Mouse (Mus musculus): ENCODE results near the gene Mrpl30. TPM values are rescaled to one million over a fixed set of nuclear protein-coding genes. Genes with fewer than 3 reads are reported as not detected.

The Mrpl30 gene
- polyA plus RNA-seq, 1 experiment = 142 TPM

GRCm38 (mm10) chr1:37925971-37926370 lies 35.7 kb downstream of the Mrpl30 start:
- H3K27ac ChIP-seq (ENCODE audit: insufficient read depth, low read length) = no peak overlapping the region
- H3K4me1 ChIP-seq (ENCODE audit: control insufficient read depth, insufficient read depth, low read length) = no peaks in the 10 kb centered on the region
- H3K4me3 ChIP-seq (ENCODE audit: insufficient read depth, low read length) = no peak overlapping the region
- no peak for TF ChIP-seq CTCF (IDR thresholded peaks at IDR 0.05; ENCODE audit: extremely low read depth, insufficient read depth, low read length)
- TF ChIP-seq POLR2A (IDR thresholded peaks at IDR 0.05; ENCODE audit: extremely low read depth, insufficient read depth, low read length) = no peak

- Histone ChIP-seq H3K4me1 (ENCODE audit: control insufficient read depth, insufficient read depth, low read length) (no peaks in the 10 kb centered on the region), H3K4me3 (ENCODE audit: insufficient read depth, low read length) (no peak overlapping the region), H3K27ac (ENCODE audit: insufficient read depth, low read length) (no peak overlapping the region)
- TF ChIP-seq CTCF (IDR thresholded peaks at IDR 0.05; ENCODE audit: extremely low read depth, insufficient read depth, low read length) (0 out of 2 replicates have a peak, but pooled peaks have one; percentile 12), POLR2A (IDR thresholded peaks at IDR 0.05; ENCODE audit: extremely low read depth, insufficient read depth, low read length) (no peak)
Measured at GRCm38 (mm10) chr1:37931806-37932205, 41.5 kb downstream of the Mrpl30 start.

Other genes starting within 250 kb of the Mrpl30 start
- 142 and 171 TPM in 2 replicates for gene 2010300C02Rik, start 170.4 kb upstream of the Mrpl30 start, polyA plus RNA-seq (2012; rRNA removed)
- 13.2 and 14.0 TPM in 2 replicates for gene Tsga10, start 24.0 kb upstream of the Mrpl30 start, polyA plus RNA-seq (2012; rRNA removed)
- 8.1 and 8.5 TPM in 2 replicates for gene Lipt1, start 18.7 kb upstream of the Mrpl30 start, polyA plus RNA-seq (2012; rRNA removed)
- 15.6 and 16.9 TPM in 2 replicates for gene Mitd1, start 66 bp upstream of the Mrpl30 start, polyA plus RNA-seq (2012; rRNA removed)
- gene Lyg2, start 26.0 kb downstream of the Mrpl30 start, polyA plus RNA-seq (2012; rRNA removed) = 0.04 TPM in 2 replicates
- not detected in 2 replicates for gene Lyg1, start 67.3 kb downstream of the Mrpl30 start, polyA plus RNA-seq (2012; rRNA removed)
- 43.8 and 46.7 TPM in 2 replicates for gene Txndc9, start 107.4 kb downstream of the Mrpl30 start, polyA plus RNA-seq (2012; rRNA removed)
- 18.3 and 19.1 TPM in 2 replicates for gene Eif5b, start 107.5 kb downstream of the Mrpl30 start, polyA plus RNA-seq (2012; rRNA removed)
- gene Rev1, start 239.3 kb downstream of the Mrpl30 start, polyA plus RNA-seq (2012; rRNA removed) = 25.2 and 25.7 TPM in 2 replicates

Data from cortical plate, adult 2 months (tissue).